Mouse (Mus musculus): Measurements from ENCODE around the gene Ppp1r12c. TPM values are rescaled to one million over a fixed set of nuclear protein-coding genes. Genes with fewer than 3 reads are reported as not detected.

The Ppp1r12c gene
- 71.2 and 86.7 TPM in 2 replicates for polyA plus RNA-seq (2012; rRNA removed)

DNA sequence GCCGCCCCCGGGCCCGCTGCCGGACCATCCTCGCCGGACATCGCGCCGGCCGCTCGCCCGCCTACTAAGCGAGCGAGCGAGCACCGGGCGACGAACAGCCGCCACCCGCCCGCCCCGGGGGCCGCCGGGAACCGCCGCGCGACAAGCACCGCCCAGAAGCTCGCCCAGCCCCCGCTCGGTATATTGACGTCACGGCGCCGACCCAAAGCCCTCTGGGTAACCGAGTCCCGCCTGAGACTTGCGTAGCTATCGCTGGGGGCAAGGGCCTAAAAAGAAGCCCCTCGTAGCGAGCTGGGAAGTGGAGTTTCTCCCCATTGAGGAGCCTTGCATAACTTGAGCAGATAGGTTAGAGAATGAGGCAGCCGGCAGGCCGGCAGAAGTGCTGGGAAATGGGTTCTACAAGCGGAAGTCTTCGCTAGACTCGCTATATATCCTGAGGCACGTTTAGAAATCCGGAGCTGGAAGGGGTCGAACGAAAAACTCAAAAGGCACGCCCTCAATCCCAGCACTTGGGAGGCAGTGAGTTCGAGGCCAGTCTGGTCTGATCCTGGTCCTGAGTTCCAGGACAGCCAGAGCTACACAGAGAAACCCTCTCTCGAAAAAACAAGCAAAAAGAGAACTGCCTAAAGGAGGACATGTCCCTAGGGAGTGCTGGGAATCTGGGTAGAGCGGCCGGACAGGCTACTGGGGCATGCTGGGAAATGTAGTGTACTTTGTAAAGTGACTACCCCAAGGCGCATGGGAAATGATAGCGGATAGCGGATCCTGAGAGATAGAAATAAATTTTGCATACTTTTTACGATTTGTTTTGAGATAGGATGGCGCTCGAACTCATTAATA is at the start of gene Ppp1r12c:
TSS of gene Ppp1r12c (minus strand) at position 123 of the 840 bp plus-strand sequence.

GRCm38 (mm10) chr7:4547221-4547641 is 45.8 kb upstream of the Ppp1r12c start, which contains the start of gene Syt5:
Gene Syt5 (minus strand): TSS chr7:4547541.

GRCm38 (mm10) chr7:4532005-4532729 is 30.7 kb upstream of the Ppp1r12c start, which contains the start of gene Dnaaf3:
Gene Dnaaf3 (minus strand): TSS chr7:4532453.

GRCm38 (mm10) chr7:4524212-4524922 is 22.9 kb upstream of the Ppp1r12c start, which contains the start of gene Tnni3:
Gene Tnni3 (minus strand): TSS chr7:4524229.

GRCm38 (mm10) chr7:4516332-4517050 is 15.0 kb upstream of the Ppp1r12c start, which contains the start of gene Tnnt1:
Gene Tnnt1 (minus strand): TSS chr7:4516382.

DNA sequence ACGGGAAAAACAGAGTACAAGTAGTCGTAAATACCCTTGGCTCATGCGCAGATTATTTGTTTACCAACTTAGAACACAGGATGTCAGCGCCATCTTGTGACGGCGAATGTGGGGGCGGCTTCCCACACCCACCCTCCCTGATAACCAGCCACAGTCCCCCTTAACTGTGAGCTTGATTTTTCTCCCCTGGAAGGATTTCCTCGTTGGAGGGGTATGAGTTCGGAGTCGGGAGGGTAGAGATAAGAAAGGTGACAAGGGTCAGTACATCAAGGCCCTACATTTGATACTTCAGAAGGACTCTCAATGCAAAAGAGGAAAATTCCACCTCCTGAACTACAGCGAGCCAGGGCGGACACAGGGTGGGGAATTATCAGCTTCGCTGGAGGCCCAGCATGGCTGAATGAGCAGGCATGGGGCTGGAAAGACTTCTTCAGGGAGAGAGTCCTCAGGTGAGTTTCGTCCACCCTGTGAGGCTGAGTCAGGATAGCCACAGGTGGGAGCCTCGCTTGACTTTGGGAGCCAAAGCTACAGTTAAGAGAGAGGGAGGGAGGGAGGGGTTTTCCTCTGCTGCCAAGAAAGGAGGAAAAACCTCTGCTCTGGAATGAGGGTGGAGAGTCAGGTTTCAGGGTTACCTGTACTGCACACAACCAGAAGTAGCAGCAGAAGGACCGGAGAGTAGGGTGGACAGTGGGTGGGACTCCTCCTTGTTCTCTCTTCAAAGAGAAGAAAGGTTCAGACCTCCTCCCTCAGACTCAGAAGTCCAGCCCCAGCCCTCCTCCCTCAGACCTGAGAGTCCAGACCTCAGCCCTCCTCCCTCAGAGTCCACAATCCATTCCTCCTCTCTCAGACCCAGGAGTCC is 40.7 kb downstream of the Ppp1r12c start, which contains the start of gene Eps8l1:
TSS of gene Eps8l1 (plus strand) at position 99 of the 859 bp plus-strand sequence.

DNA sequence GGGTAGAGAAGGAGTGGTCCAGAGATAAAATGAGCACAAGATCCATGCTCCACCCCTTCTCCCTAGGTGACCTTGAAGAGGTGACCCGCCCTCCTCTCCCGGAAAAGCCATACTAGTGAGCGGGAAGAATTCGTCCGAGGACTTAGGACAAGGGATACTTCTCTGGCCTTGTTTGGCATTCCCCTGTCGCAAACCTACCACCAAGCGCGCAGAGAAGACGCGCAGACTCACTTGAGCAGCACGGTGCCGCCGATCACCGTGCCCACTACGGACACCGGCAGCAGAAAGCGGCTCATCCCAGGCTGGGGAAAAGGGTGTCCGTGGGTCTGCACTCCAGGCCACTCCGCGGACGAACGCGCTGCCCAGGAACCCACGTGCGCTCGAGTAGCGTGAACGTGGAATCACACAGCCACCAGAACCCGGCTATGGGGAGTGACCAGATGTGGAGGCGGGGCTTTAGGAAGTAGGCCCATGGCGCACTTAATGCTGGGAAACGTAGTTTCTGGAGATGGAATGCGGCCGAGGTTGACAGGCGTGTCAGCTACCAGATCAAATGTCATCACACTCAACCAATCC is 56.2 kb downstream of the Ppp1r12c start, which contains the start of gene Rdh13:
TSS of gene Rdh13 (minus strand) at position 434 of the 576 bp plus-strand sequence.

Other genes starting within 250 kb of the Ppp1r12c start
- not detected in 2 replicates for gene Ncr1, start 164.0 kb downstream of the Ppp1r12c start, polyA plus RNA-seq (2012; rRNA removed)
- gene Gp6, start 103.9 kb downstream of the Ppp1r12c start, polyA plus RNA-seq (2012; rRNA removed), result 0.01 TPM in 1 of 2 replicates, not detected in the other
- 45.4 and 46.2 TPM in 2 replicates for gene Rdh13, start 56.0 kb downstream of the Ppp1r12c start, polyA plus RNA-seq (2012; rRNA removed)
- 3.7 and 5.0 TPM in 2 replicates for gene Eps8l1, start 41.0 kb downstream of the Ppp1r12c start, polyA plus RNA-seq (2012; rRNA removed)
- 1.8 and 16.1 TPM in 2 replicates for gene Tnnt1, start 14.7 kb upstream of the Ppp1r12c start, polyA plus RNA-seq (2012; rRNA removed)
- 3.9 and 4.7 TPM in 2 replicates for gene Tnni3, start 22.5 kb upstream of the Ppp1r12c start, polyA plus RNA-seq (2012; rRNA removed)
- gene Dnaaf3, start 30.8 kb upstream of the Ppp1r12c start, polyA plus RNA-seq (2012; rRNA removed), result 3.3 and 4.1 TPM in 2 replicates
- gene Syt5, start 45.9 kb upstream of the Ppp1r12c start, polyA plus RNA-seq (2012; rRNA removed), result 181 and 203 TPM in 2 replicates
- 3.0 and 3.2 TPM in 2 replicates for gene Ptprh, start 102.4 kb upstream of the Ppp1r12c start, polyA plus RNA-seq (2012; rRNA removed)
- gene Tmem86b, start 129.7 kb upstream of the Ppp1r12c start, polyA plus RNA-seq (2012; rRNA removed), result 37.0 and 37.6 TPM in 2 replicates
- gene Ppp6r1, start 157.3 kb upstream of the Ppp1r12c start, polyA plus RNA-seq (2012; rRNA removed), result 101 and 103 TPM in 2 replicates
- 102 and 104 TPM in 2 replicates for gene Hspbp1, start 183.4 kb upstream of the Ppp1r12c start, polyA plus RNA-seq (2012; rRNA removed)
- 143 and 158 TPM in 2 replicates for gene Brsk1, start 188.9 kb upstream of the Ppp1r12c start, polyA plus RNA-seq (2012; rRNA removed)
- gene Tmem150b, start 223.6 kb upstream of the Ppp1r12c start, polyA plus RNA-seq (2012; rRNA removed), result 0.11 and 0.14 TPM in 2 replicates
- gene Kmt5c, start 238.4 kb upstream of the Ppp1r12c start, polyA plus RNA-seq (2012; rRNA removed), result 112 and 122 TPM in 2 replicates

All from central nervous system, embryonic 18 days (tissue).